Mouse (Mus musculus) testis, postnatal 10 days (tissue): ENCODE results near the gene H2-Ke6.

Source experiments
- DNase-seq: peaks from one replicate; pipeline ENCODE4 v3.0.0; 2021; ENCODE audit warnings: low spot score

Gene H2-Ke6

GRCm38 (mm10) chr17:34027656-34028223, at the start of gene H2-Ke6:
Gene H2-Ke6 (minus strand): TSS chr17:34028060.
- peak; percentile 95 for DNase-seq

DNA sequence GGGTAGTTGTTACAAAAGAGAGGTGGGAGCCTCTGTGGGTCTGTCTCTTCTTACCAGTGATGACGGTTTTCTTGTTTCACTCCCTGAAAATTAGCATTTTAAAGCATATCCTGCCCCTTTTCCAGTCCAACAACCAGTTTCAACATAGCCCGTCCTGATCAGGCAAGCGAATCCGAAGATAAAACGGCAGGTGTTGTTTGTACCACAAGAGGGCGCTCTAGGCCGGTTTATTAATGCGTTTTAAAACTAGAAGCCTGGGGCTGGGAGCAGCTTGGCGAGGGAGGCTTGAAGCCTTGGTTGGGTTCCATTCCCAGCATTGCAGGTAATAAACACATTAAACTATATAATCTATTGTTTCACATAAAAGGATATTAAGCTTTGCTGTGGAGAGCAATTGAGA, 49.7 kb upstream of the H2-Ke6 start:
- peak; percentile 78 for DNase-seq

GRCm38 (mm10) chr17:34075271-34075670, 47.4 kb upstream of the H2-Ke6 start:
- peak; percentile 81 for DNase-seq

DNA sequence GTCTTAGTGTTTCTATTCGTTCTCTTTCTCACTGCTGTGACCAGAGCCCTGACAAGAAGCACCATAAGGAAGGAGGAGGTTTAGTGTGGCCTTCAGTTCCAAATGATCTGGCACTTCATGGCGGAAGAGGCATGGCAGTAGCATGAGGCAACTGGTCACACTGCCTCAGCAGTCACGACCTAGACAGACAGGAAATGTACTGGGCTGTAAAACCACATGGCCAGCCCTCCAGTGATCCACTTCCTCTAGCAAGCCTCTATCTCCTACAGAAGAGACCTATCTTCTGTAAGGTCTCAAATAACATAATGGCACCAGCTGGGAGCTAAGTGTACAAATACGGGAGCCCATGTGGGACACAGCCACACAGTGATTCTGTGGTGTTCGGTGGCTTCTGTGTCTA, 44.2 kb upstream of the H2-Ke6 start:
- no peak for DNase-seq

DNA sequence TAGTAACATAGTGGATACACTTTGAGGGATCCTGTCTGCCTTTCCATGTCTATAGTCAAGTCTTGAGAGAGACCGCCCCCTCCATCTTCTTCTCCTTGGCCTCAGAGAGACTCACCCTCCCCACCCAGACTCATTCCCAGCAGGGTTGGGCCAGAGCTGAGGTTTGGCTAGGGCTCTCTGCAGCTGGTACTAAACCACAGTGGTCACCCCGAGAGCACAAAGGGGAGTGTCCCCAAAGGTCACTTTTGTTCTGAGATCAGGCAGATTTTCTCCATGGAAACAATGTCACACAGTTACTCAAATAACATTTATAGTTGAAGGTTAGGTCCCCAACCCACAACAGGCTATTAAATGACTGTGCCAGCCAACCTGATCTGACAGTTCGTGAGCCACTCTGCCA, 41.0 kb upstream of the H2-Ke6 start:
- no peak for DNase-seq

GRCm38 (mm10) chr17:34057224-34057623, 29.4 kb upstream of the H2-Ke6 start:
- no peak for DNase-seq

- no peak for DNase-seq
These were observed 19.7 kb upstream of the H2-Ke6 start for GRCm38 (mm10) chr17:34047404-34048050.

GRCm38 (mm10) chr17:34045941-34046340, 18.1 kb upstream of the H2-Ke6 start:
- DNase-seq = no peak

GRCm38 (mm10) chr17:34039562-34040450, 11.9 kb upstream of the H2-Ke6 start:
- no peak for DNase-seq

- no peak for DNase-seq
These were observed 11.2 kb upstream of the H2-Ke6 start, which contains the start of gene Col11a2 for GRCm38 (mm10) chr17:34038878-34039561. Gene Col11a2 (plus strand): TSS chr17:34039437.

DNA sequence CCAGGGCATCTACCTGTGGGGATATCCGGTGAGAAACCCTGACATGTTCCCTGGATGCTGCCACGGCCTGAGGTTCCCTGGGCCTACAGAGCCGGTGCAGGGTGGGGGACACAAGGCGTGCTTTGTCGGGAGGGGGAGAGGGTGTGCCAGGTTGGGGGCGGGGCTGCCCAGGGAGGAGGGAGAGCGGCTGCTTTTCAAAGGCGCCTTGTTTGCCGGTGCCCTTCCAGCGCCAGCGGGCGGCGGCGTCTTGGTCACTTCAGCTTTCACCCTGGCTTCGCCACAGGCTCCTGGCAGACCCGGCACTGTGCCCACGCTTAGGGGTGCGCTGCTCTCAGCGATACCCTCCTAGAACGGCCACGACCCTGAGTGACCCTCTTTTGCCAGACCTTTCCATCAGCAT, 10.6 kb upstream of the H2-Ke6 start:
- peak; percentile 77 for DNase-seq

DNA sequence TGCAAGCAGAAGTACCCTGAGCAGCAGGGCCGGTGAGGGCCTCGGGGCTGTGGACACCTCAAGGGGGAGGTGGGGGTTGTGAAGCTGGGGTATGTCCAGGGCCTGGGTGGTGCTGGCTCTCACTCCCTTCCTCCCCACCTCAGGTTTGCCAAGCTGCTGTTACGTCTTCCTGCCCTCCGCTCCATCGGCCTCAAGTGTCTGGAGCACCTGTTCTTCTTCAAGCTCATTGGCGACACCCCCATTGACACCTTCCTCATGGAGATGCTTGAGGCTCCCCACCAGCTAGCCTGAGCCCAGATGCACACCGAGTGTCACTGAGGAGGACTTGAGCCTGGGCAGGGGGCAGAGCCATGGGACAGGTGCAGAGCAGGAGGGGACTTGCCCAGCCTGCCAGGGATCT, 9.4 kb upstream of the H2-Ke6 start:
- DNase-seq = no peak

DNA sequence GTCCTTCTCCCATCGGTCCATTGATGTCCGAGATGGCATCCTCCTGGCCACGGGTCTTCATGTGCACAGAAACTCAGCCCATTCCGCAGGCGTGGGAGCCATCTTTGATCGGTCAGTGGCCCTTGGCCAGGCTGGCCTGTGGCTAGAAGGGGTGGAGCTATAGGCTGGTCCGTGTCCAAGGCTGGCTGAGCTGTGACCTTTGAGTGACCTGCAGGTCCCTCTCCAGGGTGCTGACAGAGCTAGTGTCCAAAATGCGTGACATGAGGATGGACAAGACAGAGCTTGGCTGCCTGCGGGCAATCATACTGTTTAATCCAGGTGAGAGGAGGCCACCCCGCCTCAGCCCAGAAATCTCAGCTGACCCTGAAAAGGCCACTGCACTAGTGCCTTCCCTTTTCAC, 8.8 kb upstream of the H2-Ke6 start:
- DNase-seq = peak; percentile 76

- DNase-seq = no peak
These were observed 7.7 kb upstream of the H2-Ke6 start for GRCm38 (mm10) chr17:34035517-34035916.

- peak; percentile 87 for DNase-seq
These were observed 6.2 kb upstream of the H2-Ke6 start for GRCm38 (mm10) chr17:34034064-34034463.

DNA sequence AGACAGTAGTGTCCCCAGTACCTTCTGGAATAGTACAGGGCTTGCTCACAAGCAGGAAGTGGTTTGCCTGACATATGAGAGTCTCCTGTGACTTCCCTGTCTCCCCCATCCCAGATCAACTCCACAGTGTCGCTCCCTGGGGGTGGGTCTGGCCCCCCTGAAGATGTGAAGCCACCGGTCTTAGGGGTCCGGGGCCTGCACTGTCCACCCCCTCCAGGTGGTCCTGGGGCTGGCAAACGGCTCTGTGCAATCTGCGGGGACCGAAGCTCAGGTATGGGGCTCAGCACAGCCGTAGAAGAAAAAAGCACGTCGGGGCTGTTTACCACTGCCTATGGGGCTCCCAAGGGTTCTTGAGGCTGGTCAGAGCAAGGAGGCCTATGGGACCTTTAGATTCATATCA, 5.6 kb upstream of the H2-Ke6 start:
- no peak for DNase-seq

DNA sequence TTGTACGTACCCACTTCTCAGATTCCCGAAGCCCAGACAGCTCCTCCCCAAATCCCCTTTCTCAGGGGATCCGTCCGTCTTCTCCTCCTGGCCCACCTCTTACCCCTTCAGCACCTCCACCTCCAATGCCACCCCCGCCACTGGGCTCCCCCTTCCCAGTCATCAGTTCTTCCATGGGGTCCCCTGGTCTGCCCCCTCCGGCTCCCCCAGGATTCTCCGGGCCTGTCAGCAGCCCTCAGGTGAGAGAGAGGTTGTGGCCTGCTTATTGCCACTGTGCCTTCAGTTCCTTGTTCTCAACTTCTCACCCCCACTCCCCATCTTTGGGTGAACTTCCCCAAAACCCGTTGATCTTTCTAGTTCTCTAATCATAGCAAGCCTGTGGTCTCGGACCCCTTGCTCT, 4.9 kb upstream of the H2-Ke6 start:
- DNase-seq = no peak

- DNase-seq = peak; percentile 88
These were observed 4.3 kb upstream of the H2-Ke6 start for GRCm38 (mm10) chr17:34032174-34032632.

- peak; percentile 99 for DNase-seq
These were observed 3.8 kb upstream of the H2-Ke6 start, which contains the start of the genes Slc39a7 and Rxrb for GRCm38 (mm10) chr17:34031465-34032173. Gene Slc39a7 (minus strand): TSS chr17:34031682. Gene Rxrb (plus strand): TSS chr17:34031812.

DNA sequence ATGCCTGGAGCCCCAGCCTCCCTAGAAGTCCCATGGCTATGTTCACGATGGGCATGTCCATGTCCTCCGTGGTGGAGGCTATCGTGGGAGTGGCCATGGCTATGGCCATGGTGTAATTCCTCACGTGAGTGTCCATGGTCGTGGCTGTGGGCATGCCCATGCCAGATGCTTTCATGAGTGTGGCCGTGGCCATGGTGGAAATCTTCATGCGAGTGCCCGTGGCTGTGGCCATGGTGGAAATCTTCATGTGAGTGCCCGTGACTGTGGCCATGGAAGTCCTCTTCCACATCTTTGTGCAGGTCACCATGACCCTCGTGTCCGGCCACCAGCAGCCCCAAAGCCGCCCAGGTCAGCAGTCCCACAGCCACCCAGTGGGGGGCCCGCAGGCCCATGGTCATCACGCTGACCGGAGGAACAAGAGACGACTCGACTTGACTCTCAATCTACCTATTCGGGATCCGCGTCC, 3.0 kb upstream of the H2-Ke6 start:
- DNase-seq = no peak

DNA sequence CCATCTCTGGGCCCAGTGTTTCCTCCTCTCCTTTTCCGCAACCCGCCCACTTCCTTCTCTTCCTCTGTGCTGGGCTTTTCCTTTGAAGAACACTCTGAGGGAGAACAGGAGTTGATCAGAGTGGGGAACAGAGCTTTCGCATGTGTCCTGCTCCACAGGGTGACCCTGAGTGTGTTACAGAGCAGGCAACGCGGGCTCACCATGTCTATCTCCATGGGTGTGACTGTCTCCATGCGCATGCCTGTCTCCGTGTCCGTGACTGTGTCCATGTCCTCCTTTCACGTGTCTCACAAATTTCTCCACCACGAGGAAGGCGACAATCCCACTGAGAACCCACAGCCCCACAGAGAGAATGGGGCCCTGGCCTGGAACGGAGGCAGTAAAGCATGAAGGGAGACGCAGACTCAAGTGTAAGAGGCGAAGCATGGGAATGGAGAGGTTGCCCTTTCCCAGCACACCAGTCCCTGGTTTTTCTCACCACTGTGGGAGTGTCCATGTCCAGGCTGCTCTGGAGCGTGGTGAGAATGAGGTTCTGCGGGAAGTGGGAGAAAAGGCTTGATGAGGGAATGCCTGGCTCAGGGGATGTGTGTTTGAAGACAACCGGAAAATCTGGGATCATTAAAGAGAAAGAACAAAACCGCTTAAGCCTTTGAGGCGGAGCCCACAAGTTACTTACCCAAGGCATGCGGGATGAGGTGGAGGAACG, 2.2 kb upstream of the H2-Ke6 start:
- peak; percentile 39 for DNase-seq
